Mouse (Mus musculus) spleen, embryonic (tissue): ENCODE data around the gene Zc4h2.

Experiments
- CTCF ChIA-PET: fragments of 350-600 bp; sonication (Branson Sonifier 250); formaldehyde crosslinking; loops from one replicate; lab custom pipeline; 2022; lab: Charles Lee

Gene Zc4h2

GRCm38 (mm10) chrX:95657804-95658599 lies at the start of gene Zc4h2:
Gene Zc4h2, minus strand, starts transcription at chrX:95658509.
- CTCF ChIA-PET = interaction anchor here (0.6 kb wide), 1 partner anchor 15 kb away, joined by 3 read pairs; no protein-coding TSS in a partner anchor

GRCm38 (mm10) chrX:95687119-95687518 lies 28.8 kb upstream of the Zc4h2 start:
- CTCF ChIA-PET = no interaction called here

GRCm38 (mm10) chrX:95682206-95682605 lies 23.9 kb upstream of the Zc4h2 start:
- CTCF ChIA-PET = no interaction called here

GRCm38 (mm10) chrX:95658600-95659084 lies 333 bp upstream of the Zc4h2 start:
- CTCF ChIA-PET = no interaction called here

- CTCF ChIA-PET = no interaction called here
Measured at GRCm38 (mm10) chrX:95600609-95601008, 57.7 kb downstream of the Zc4h2 start.
